Mouse (Mus musculus) stomach, postnatal 0 days (tissue): Measurements from ENCODE around the gene Rpusd3.

Source experiments
- CTCF ChIP-seq: IDR thresholded peaks from 2 replicates; pipeline ENCODE4 v1.5.1; 2016; ENCODE audit warnings: antibody characterized with exemption, low read depth, mild to moderate bottlenecking, moderate library complexity
- EP300 ChIP-seq: optimal IDR thresholded peaks from 2 replicates; pipeline ENCODE3; 2016; ENCODE audit warnings: antibody characterized with exemption

DNA sequence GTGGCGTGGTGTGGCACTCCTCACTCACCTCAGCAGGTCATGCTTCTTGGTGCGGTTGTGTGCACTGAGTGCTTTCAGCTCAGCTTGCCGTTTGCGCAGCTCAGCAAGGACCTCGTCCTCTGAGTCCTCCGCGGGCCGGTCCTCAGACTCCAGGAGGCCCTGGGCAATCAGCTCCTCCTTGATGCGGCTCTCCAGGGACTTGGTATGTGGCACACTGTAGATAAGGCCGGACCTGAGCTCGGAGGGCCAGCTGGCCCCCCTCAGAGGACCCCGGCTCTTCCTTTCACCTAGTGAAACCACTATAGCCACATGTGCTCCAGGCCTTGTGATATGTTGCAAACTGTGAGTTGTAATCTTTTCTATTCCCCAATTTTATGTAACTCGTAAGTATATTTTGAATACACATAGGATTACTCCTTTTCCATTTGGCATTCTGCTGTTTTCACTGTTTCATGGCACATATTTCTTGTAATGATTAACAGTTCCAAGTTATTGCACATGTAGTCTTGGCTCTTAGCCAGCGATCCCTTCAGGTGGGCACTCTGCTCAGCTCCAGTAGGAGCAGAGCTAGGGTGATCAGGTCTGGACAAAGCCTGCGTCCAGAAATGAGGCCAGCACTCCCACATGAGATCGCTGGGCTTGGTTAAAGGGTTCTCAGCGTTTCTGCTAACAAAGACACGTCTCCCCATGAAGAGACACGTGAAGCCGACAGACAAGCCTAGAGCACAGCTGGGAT lies 48.8 kb downstream of the Rpusd3 start:
- no peak for TF ChIP-seq CTCF
- no peak for TF ChIP-seq EP300
